Mouse (Mus musculus) heart, postnatal 0 days (tissue): ENCODE measurements at regions not wholly inside any gene's neighbourhood (a gene's known extent, or its start where the extent isn't known, plus 50 kb on each side); places are given as distances from the start of the nearest gene placed in this dataset.

ENCODE experiments used
- ATAC-seq: fragments of 200-750 bp; cut with Nextera tagmentation; 2 replicates; pipeline ENCODE4 v1.8.0; 2017; ENCODE audit warnings: low read depth, moderate number of reproducible peaks, moderate library complexity; ENCODE audit not compliant: insufficient read depth
- DNase-seq: peaks from one replicate; pipeline ENCODE4 v3.0.0-alpha.2; 2016; ENCODE audit warnings: low spot score
- H3K27ac ChIP-seq: fragments of 300-500 bp; sonication (generic); 2 replicates; pipeline ENCODE4 v1.5.1; 2014; ENCODE audit warnings: low read depth, mild to moderate bottlenecking
- H3K27me3 ChIP-seq: fragments of 300-500 bp; sonication (generic); 2 replicates; pipeline ENCODE4 v1.6.1; 2014; ENCODE audit warnings: low read length, mixed read lengths; ENCODE audit not compliant: control insufficient read depth, insufficient read depth
- H3K36me3 ChIP-seq: fragments of 300-500 bp; sonication (generic); replicated peaks from 2 replicates; pipeline ENCODE4 v1.6.1; 2014; ENCODE audit warnings: low read length, mixed read lengths; ENCODE audit not compliant: control insufficient read depth, insufficient read depth
- H3K4me1 ChIP-seq: fragments of 300-500 bp; sonication (generic); 2 replicates; pipeline ENCODE4 v1.6.1; 2014; ENCODE audit warnings: antibody characterized with exemption; ENCODE audit not compliant: control insufficient read depth, insufficient read depth
- H3K4me2 ChIP-seq: fragments of 300-500 bp; sonication (generic); 2 replicates; pipeline ENCODE4 v1.6.1; 2014; ENCODE audit warnings: low read depth, mild to moderate bottlenecking, low read length, moderate library complexity
- H3K4me3 ChIP-seq: fragments of 300-500 bp; sonication (generic); 2 replicates; pipeline ENCODE4 v1.5.1; 2014; ENCODE audit warnings: low read depth, low read length
- H3K9ac ChIP-seq: fragments of 300-500 bp; sonication (generic); replicated peaks from 2 replicates; pipeline ENCODE4 v1.6.1; 2014; ENCODE audit warnings: low read depth, low read length, mixed read lengths
- H3K9me3 ChIP-seq: fragments of 300-500 bp; sonication (generic); replicated peaks from 2 replicates; pipeline ENCODE4 v1.6.1; 2016; ENCODE audit warnings: low read length; ENCODE audit not compliant: control insufficient read depth
- CTCF ChIP-seq: IDR thresholded peaks from 2 replicates; pipeline ENCODE4 v1.5.1; 2016; ENCODE audit warnings: antibody characterized with exemption, control low read depth, low read depth
- EP300 ChIP-seq: IDR thresholded peaks from 2 replicates; pipeline ENCODE4 v1.6.1; 2016; ENCODE audit warnings: antibody characterized with exemption, low read depth
- WGBS: fragments of 180-500 bp; shearing (Covaris S2); extraction: QIAGEN DNeasy Blood & Tissue Kit; methylation state at CpG from one replicate; pipeline ENCODE4 v1.1.7; 2014; 5-methylcytosine and 5-hydroxymethylcytosine counted together

DNA sequence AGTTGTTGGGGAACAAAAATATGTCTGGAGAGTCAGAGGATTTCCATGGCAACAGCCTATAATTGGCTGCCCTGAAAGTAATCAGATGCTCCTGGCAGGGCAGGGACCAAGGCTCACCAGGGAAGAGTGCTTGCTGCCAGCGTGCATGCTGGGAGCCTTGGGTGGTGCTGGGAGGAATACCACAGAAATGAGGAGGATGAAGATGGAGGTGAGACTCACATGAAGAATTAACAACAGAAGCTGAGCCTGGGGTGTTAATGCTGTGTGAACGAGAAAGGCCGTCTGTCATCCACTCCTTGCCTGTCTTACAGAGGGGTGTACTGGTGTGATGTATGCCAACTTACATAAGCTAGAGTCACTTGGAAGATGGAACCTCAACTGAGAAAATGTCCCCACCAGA lies 380.3 kb downstream of the Matn1 start:
- Histone ChIP-seq H3K27ac (no peak overlapping the region), H3K4me3 (no peak overlapping the region), H3K9ac (no peak overlapping the region), H3K27me3 (no peaks in the 10 kb centered on the region), H3K4me2 (no peak overlapping the region), H3K9me3 (no peaks in the 10 kb centered on the region), H3K36me3 (no peaks in the 10 kb centered on the region), H3K4me1 (no peaks in the 10 kb centered on the region)
- ATAC-seq (no peak), DNase-seq (no peak)
- TF ChIP-seq CTCF (no peak), EP300 (no peak)
- 74% methylated on average over 3 of the region's 3 CpGs for WGBS

DNA sequence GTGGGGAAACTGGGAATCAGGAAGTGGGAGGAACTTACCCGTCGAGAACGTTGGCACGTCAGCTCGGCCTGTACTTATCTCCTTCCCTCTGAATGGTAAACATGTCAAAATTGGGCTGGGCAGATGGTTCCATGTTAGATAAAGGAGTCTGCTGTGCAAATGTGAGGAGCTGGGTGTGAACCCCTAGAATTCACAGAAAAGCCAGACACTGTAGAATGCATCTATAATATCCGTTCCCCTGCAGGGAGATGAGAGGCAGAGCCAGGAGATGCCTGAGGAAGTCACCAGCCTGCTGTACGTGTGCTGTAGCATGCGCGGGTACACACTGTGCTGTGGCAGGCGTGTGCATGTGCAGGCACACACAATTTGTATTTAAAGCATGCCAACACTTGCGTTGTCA lies 381.0 kb downstream of the Matn1 start:
- H3K4me1 ChIP-seq, result no peaks in the 10 kb centered on the region
- ATAC-seq, result no peak
- no peak overlapping the region for H3K27ac ChIP-seq
- no peak for DNase-seq
- no peaks in the 10 kb centered on the region for H3K27me3 ChIP-seq
- no peak overlapping the region for H3K4me3 ChIP-seq
- TF ChIP-seq CTCF (no peak), EP300 (no peak)
- no peak overlapping the region for H3K4me2 ChIP-seq
- no peak overlapping the region for H3K9ac ChIP-seq
- no peaks in the 10 kb centered on the region for H3K36me3 ChIP-seq
- no peaks in the 10 kb centered on the region for H3K9me3 ChIP-seq
- 60% methylated on average over 11 of the region's 11 CpGs for WGBS

GRCm38 (mm10) chr4:131325609-131326008 lies 381.4 kb downstream of the Matn1 start:
- DNase-seq, result no peak
- no peak overlapping the region for H3K9ac ChIP-seq
- TF ChIP-seq CTCF (no peak), EP300 (no peak)
- H3K27me3 ChIP-seq, result no peaks in the 10 kb centered on the region
- H3K27ac ChIP-seq, result no peak overlapping the region
- no peaks in the 10 kb centered on the region for H3K9me3 ChIP-seq
- H3K4me2 ChIP-seq, result no peak overlapping the region
- ATAC-seq, result no peak
- no peaks in the 10 kb centered on the region for H3K4me1 ChIP-seq
- no peak overlapping the region for H3K4me3 ChIP-seq
- 86% methylated on average over 3 of the region's 3 CpGs for WGBS
- no peaks in the 10 kb centered on the region for H3K36me3 ChIP-seq

- Histone ChIP-seq H3K27me3 (no peaks in the 10 kb centered on the region), H3K4me1 (no peaks in the 10 kb centered on the region), H3K9me3 (no peaks in the 10 kb centered on the region), H3K27ac (no peak overlapping the region), H3K4me3 (no peak overlapping the region), H3K4me2 (no peak overlapping the region), H3K9ac (no peak overlapping the region), H3K36me3 (no peaks in the 10 kb centered on the region)
- ATAC-seq (no peak), DNase-seq (no peak)
- WGBS, result 47% methylated on average over 5 of the region's 5 CpGs
- TF ChIP-seq CTCF (no peak), EP300 (no peak)
Measured at GRCm38 (mm10) chr4:131329398-131329797, 385.2 kb downstream of the Matn1 start.

GRCm38 (mm10) chr4:131331646-131332045 lies 387.5 kb downstream of the Matn1 start:
- Histone ChIP-seq H3K9ac (no peak overlapping the region), H3K36me3 (no peaks in the 10 kb centered on the region), H3K27me3 (no peaks in the 10 kb centered on the region), H3K9me3 (no peaks in the 10 kb centered on the region), H3K27ac (no peak overlapping the region), H3K4me1 (no peaks in the 10 kb centered on the region), H3K4me2 (no peak overlapping the region), H3K4me3 (no peak overlapping the region)
- TF ChIP-seq EP300 (no peak), CTCF (no peak)
- 85% methylated on average over 4 of the region's 4 CpGs for WGBS
- DNase-seq (no peak), ATAC-seq (no peak)

- H3K27me3 ChIP-seq, result peaks cover 9% of the 10 kb centered on the region; the same call in 1 of the 2 replicates
- H3K4me1 ChIP-seq, result no peaks in the 10 kb centered on the region
- no peak overlapping the region for H3K9ac ChIP-seq
- H3K4me3 ChIP-seq, result no peak overlapping the region
- H3K4me2 ChIP-seq, result no peak overlapping the region
- 73% methylated on average over 3 of the region's 3 CpGs for WGBS
- H3K27ac ChIP-seq, result no peak overlapping the region
- no peaks in the 10 kb centered on the region for H3K9me3 ChIP-seq
- DNase-seq (no peak), ATAC-seq (no peak)
- TF ChIP-seq CTCF, result no peak
- TF ChIP-seq EP300, result no peak
- H3K36me3 ChIP-seq, result no peaks in the 10 kb centered on the region
Measured at GRCm38 (mm10) chr4:131336801-131337200, 392.6 kb downstream of the Matn1 start.
